Mouse (Mus musculus) heart, embryonic 11.5 days (tissue): ENCODE measurements around the gene Troap. TPM values are rescaled to one million over a fixed set of nuclear protein-coding genes. Genes with fewer than 3 reads are reported as not detected.
"Not testable (repeated sequence)": the region's sequence is repeated elsewhere in the genome, so short reads cannot be mapped to it uniquely, and the experiment has no call there.

ENCODE experiments used
- ATAC-seq: fragments of 200-750 bp; cut with Nextera tagmentation; replicated peaks from 2 replicates; pipeline ENCODE4 v1.8.0; 2017; ENCODE audit warnings: moderate library complexity; ENCODE audit not compliant: insufficient number of reproducible peaks, low FRiP score, low TSS enrichment
- H3K27ac ChIP-seq: fragments of 300-500 bp; sonication (generic); 2 replicates; pipeline ENCODE4 v1.5.1; 2014; ENCODE audit warnings: mild to moderate bottlenecking, low read depth, low read length
- H3K27me3 ChIP-seq: fragments of 300-500 bp; sonication (generic); 2 replicates; pipeline ENCODE4 v1.6.1; 2014; ENCODE audit warnings: mild to moderate bottlenecking, low read length, mixed read lengths; ENCODE audit not compliant: control insufficient read depth, insufficient read depth
- H3K36me3 ChIP-seq: fragments of 300-500 bp; sonication (generic); 2 replicates; pipeline ENCODE4 v1.6.1; 2014; ENCODE audit warnings: mild to moderate bottlenecking, low read length, moderate library complexity, mixed read lengths; ENCODE audit not compliant: control insufficient read depth, insufficient read depth
- H3K4me1 ChIP-seq: fragments of 300-500 bp; sonication (generic); 2 replicates; pipeline ENCODE4 v1.6.1; 2014; ENCODE audit warnings: low read length; ENCODE audit not compliant: control insufficient read depth, insufficient read depth
- H3K4me2 ChIP-seq: fragments of 300-500 bp; sonication (generic); 2 replicates; pipeline ENCODE4 v1.6.1; 2014; ENCODE audit warnings: mild to moderate bottlenecking, moderate library complexity
- H3K4me3 ChIP-seq: fragments of 300-500 bp; sonication (generic); 2 replicates; pipeline ENCODE4 v1.5.1; 2014; ENCODE audit warnings: low read depth, low read length
- H3K9ac ChIP-seq: fragments of 300-500 bp; sonication (generic); 2 replicates; pipeline ENCODE4 v1.6.1; 2014; ENCODE audit warnings: mild to moderate bottlenecking, low read depth, low read length, moderate library complexity
- H3K9me3 ChIP-seq: fragments of 300-500 bp; sonication (generic); replicated peaks from 2 replicates; pipeline ENCODE4 v1.6.1; 2016; ENCODE audit warnings: low read length; ENCODE audit not compliant: control insufficient read depth
- WGBS: fragments of 180-500 bp; shearing (Covaris S2); extraction: QIAGEN DNeasy Blood & Tissue Kit; methylation state at CpG from one replicate; pipeline ENCODE4 v1.1.7; 2014; ENCODE audit not compliant: insufficient replicate concordance; 5-methylcytosine and 5-hydroxymethylcytosine counted together
- polyA plus RNA-seq: library from polyadenylated mRNA; unstranded; fragments of >200 nt; fragmentation: Nextera tagmentation; extraction: Ambion mirVana; gene quantifications from 2 replicates; pipeline ENCODE4 v1.2.1, GENCODE M21; 2014

The Troap gene
- polyA plus RNA-seq, 1 experiment from 2014 or later: 22.0 TPM

DNA sequence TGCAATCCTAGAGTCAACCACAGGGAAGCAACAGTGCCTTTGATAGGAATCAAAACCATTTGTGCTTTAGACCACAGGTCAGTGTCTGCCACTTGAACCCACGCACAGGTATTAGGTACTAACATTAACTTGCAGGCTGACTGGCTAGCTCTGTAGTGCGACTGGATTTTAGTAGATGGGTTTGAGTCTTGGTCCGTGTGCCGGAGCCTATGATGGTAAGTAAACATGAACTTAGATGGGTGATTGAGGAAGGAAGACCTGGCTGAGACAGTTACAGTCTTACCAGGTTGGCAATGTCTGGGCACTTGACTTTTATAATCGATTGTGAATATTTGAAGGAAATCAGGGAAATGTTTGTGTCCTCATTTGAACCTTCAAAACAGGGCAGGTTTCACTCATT, 35.6 kb upstream of the Troap start:
- H3K27ac ChIP-seq: no peak overlapping the region
- no peak overlapping the region for H3K9ac ChIP-seq
- no peak for ATAC-seq
- H3K36me3 ChIP-seq: peaks cover 14% of the 10 kb centered on the region
- 82% methylated on average over 5 of the region's 5 CpGs for WGBS
- no peaks in the 10 kb centered on the region for H3K9me3 ChIP-seq
- H3K4me3 ChIP-seq: no peak overlapping the region
- H3K4me1 ChIP-seq: peaks cover 4% of the 10 kb centered on the region; the same call in 1 of the 2 replicates
- H3K4me2 ChIP-seq: no peak overlapping the region
- no peaks in the 10 kb centered on the region for H3K27me3 ChIP-seq

DNA sequence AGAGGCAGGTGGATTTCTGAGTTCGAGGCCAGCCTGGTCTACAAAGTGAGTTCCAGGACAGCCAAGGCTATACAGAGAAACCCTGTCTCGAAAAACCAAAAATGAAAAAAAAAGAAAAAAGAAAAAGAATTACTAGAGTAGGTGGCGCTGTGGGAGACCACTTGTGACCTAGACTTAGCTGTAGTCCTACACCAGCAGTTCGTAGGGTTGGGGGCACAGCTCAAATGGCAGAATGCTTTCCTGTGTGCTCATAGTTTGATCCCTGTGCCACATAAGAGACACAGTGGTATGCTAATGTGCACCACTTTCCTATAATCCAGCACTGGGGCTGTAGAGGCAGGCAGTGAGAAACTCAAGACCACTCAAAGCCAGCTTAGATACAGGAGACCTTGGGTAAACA, 35.1 kb upstream of the Troap start:
- Histone ChIP-seq H3K27me3 (no peaks in the 10 kb centered on the region), H3K9me3 (no peaks in the 10 kb centered on the region), H3K9ac (no peak overlapping the region), H3K36me3 (peaks cover 14% of the 10 kb centered on the region), H3K4me3 (no peak overlapping the region), H3K4me2 (no peak overlapping the region), H3K4me1 (0 out of 2 replicates have a peak, but pooled peaks cover 3% of the 10 kb centered on the region), H3K27ac (no peak overlapping the region)
- 72% methylated on average over 4 of the region's 4 CpGs for WGBS
- no peak for ATAC-seq

- H3K4me2 ChIP-seq: no peak overlapping the region
- H3K9ac ChIP-seq: no peak overlapping the region
- H3K4me3 ChIP-seq: no peak overlapping the region
- no peaks in the 10 kb centered on the region for H3K27me3 ChIP-seq
- H3K4me1 ChIP-seq: 0 out of 2 replicates have a peak, but pooled peaks cover 3% of the 10 kb centered on the region
- H3K9me3 ChIP-seq: no peaks in the 10 kb centered on the region
- H3K36me3 ChIP-seq: peaks cover 11% of the 10 kb centered on the region
- WGBS: 51% methylated on average over 26 of the region's 26 CpGs
- no peak overlapping the region for H3K27ac ChIP-seq
- ATAC-seq: no peak
Measured at GRCm38 (mm10) chr15:99039996-99040919, 34.1 kb upstream of the Troap start.

DNA sequence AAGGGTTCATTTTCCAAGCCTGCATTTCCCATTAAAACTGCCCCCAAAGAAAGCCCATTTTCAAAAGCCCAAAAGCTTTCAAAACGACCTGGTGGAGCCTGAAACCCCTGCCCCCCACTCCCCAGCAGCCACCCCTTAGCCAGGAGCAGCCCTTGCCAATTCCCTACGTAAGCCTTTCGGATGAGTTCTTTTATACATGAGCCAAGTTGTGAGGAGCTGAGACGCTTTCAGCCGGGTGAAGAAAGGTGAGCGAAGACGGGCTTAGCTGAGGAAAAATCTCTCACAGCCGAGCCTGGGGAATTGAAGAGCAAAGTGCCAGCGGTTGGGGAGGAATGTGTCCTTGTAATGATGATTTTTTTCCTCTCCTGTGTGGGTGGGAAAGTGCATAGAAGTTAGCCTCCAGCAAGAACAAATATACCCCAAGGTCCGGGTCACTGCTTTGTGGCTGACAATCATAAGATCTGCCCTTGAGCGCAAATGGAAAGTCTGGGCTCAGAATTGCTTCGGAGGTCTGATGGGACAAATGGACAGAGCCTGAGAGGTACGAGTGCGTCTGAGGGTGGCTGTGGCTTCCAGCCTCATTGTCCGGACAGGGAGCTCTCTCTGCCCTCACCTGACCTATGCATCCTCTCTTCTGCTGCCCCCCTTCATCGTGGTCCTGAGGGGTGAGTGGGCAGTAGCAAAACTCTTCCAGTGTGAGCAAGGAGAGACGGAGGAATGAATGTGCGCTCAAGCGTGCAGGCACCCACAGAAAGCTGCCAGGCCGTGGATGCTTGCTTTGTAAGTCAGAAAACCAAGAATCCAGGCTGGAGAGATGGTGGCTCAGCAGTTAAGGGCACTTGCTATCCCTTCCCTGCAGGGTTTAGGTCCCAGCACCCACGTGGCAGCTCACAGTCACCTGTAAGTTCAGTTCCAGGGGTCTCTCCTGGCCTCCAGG, 33.2 kb upstream of the Troap start:
- whole genome bisulfite sequencing: 61% methylated on average over 21 of the region's 21 CpGs
- H3K27me3 ChIP-seq: no peaks in the 10 kb centered on the region
- 0 out of 2 replicates have a peak, but pooled peaks cover 5% of the 10 kb centered on the region for H3K36me3 ChIP-seq
- 0 out of 2 replicates have a peak, but pooled peaks cover 3% of the 10 kb centered on the region for H3K4me1 ChIP-seq
- no peak for ATAC-seq
- no peak overlapping the region for H3K27ac ChIP-seq
- H3K4me2 ChIP-seq: no peak overlapping the region
- H3K4me3 ChIP-seq: no peak overlapping the region
- no peak overlapping the region for H3K9ac ChIP-seq
- H3K9me3 ChIP-seq: no peaks in the 10 kb centered on the region

DNA sequence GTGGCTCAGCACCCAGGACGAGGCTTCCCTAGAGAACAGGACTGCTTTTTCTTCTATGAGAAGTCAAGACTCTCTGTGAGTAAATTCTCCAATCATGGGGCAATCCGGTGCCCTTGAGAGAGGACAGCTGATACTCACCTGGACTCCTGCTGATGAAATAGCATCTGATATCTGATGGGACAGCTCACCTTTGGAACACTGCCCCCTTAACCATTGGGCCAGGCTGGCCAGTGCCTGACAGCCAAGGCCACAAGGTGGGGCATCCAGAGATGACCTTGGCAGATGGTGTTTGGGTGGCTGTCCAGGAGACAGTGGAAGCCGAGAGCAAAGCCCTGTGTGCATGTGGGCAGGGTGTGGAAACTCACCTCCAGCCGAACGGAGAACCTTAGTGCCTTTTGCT, 32.0 kb upstream of the Troap start:
- Histone ChIP-seq H3K4me1 (0 out of 2 replicates have a peak, but pooled peaks cover 3% of the 10 kb centered on the region), H3K27me3 (no peaks in the 10 kb centered on the region; the same call in 1 of the 2 replicates), H3K4me3 (no peak overlapping the region), H3K9ac (no peak overlapping the region), H3K9me3 (no peaks in the 10 kb centered on the region), H3K36me3 (0 out of 2 replicates have a peak, but pooled peaks cover 3% of the 10 kb centered on the region), H3K27ac (no peak overlapping the region), H3K4me2 (no peak overlapping the region)
- WGBS: 75% methylated on average over 5 of the region's 5 CpGs
- ATAC-seq: no peak

- H3K9ac ChIP-seq: no peak overlapping the region
- H3K4me1 ChIP-seq: 0 out of 2 replicates have a peak, but pooled peaks cover 3% of the 10 kb centered on the region
- 43% methylated on average over 3 of the region's 3 CpGs for WGBS
- ATAC-seq: no peak
- H3K4me2 ChIP-seq: no peak overlapping the region
- H3K9me3 ChIP-seq: no peaks in the 10 kb centered on the region
- H3K27ac ChIP-seq: no peak overlapping the region
- no peaks in the 10 kb centered on the region; the same call in 1 of the 2 replicates for H3K27me3 ChIP-seq
- no peaks in the 10 kb centered on the region for H3K36me3 ChIP-seq
- H3K4me3 ChIP-seq: no peak overlapping the region
Measured at GRCm38 (mm10) chr15:99044854-99045253, 29.5 kb upstream of the Troap start.

- not testable (repeated sequence) for ATAC-seq, H3K9ac ChIP-seq, H3K36me3 ChIP-seq, H3K4me2 ChIP-seq, H3K27me3 ChIP-seq, H3K9me3 ChIP-seq, H3K4me1 ChIP-seq, H3K27ac ChIP-seq, H3K4me3 ChIP-seq
- 85% methylated on average over 6 of the region's 6 CpGs for WGBS
Measured at GRCm38 (mm10) chr15:99045734-99046133, 28.6 kb upstream of the Troap start.

GRCm38 (mm10) chr15:99049473-99050253, 24.7 kb upstream of the Troap start:
- no peak overlapping the region for H3K4me2 ChIP-seq
- no peaks in the 10 kb centered on the region for H3K36me3 ChIP-seq
- no peak overlapping the region for H3K9ac ChIP-seq
- no peak overlapping the region for H3K27ac ChIP-seq
- no peak overlapping the region for H3K4me3 ChIP-seq
- H3K4me1 ChIP-seq: peaks cover 8% of the 10 kb centered on the region; the same call in 1 of the 2 replicates
- no peak for ATAC-seq
- H3K9me3 ChIP-seq: no peaks in the 10 kb centered on the region
- 25% methylated on average over 13 of the region's 13 CpGs for WGBS
- H3K27me3 ChIP-seq: peaks cover 25% of the 10 kb centered on the region
